Mouse (Mus musculus) stomach, embryonic 15.5 days (tissue): ENCODE measurements around the gene Cpne1. TPM values are rescaled to one million over a fixed set of nuclear protein-coding genes. Genes with fewer than 3 reads are reported as not detected.
A peak's percentile ranks its signal among the peaks of the same experiment; 100 is the strongest.
"Not testable (repeated sequence)": the region's sequence is repeated elsewhere in the genome, so short reads cannot be mapped to it uniquely, and the experiment has no call there.

ENCODE experiments used
- ATAC-seq: fragments of 200-750 bp; cut with Nextera tagmentation; 2 replicates; pipeline ENCODE4 v1.8.0; 2017; ENCODE audit warnings: low read depth, moderate number of reproducible peaks, moderate TSS enrichment; ENCODE audit not compliant: insufficient read depth, low FRiP score
- H3K27ac ChIP-seq: fragments of 300-500 bp; sonication (generic); 2 replicates; pipeline ENCODE4 v1.5.1; 2015; ENCODE audit warnings: mild to moderate bottlenecking, inconsistent platforms
- H3K27me3 ChIP-seq: fragments of 300-500 bp; sonication (generic); replicated peaks from 2 replicates; pipeline ENCODE4 v1.6.1; 2015; ENCODE audit warnings: inconsistent platforms
- H3K36me3 ChIP-seq: fragments of 300-500 bp; sonication (generic); 2 replicates; pipeline ENCODE4 v1.6.1; 2015; ENCODE audit warnings: inconsistent platforms
- H3K4me1 ChIP-seq: fragments of 300-500 bp; sonication (generic); 2 replicates; pipeline ENCODE4 v1.6.1; 2015; ENCODE audit warnings: inconsistent platforms
- H3K4me2 ChIP-seq: fragments of 300-500 bp; sonication (generic); 2 replicates; pipeline ENCODE4 v1.6.1; 2015; ENCODE audit warnings: mild to moderate bottlenecking, inconsistent platforms
- H3K4me3 ChIP-seq: fragments of 300-500 bp; sonication (generic); replicated peaks from 2 replicates; pipeline ENCODE4 v1.5.1; 2015; ENCODE audit warnings: inconsistent platforms
- H3K9ac ChIP-seq: fragments of 300-500 bp; sonication (generic); 2 replicates; pipeline ENCODE4 v1.6.1; 2015; ENCODE audit warnings: inconsistent platforms
- H3K9me3 ChIP-seq: fragments of 300-500 bp; sonication (generic); 2 replicates; pipeline ENCODE4 v1.6.1; 2016; ENCODE audit warnings: inconsistent platforms
- WGBS: fragments of 180-500 bp; shearing (Covaris S2); methylation state at CpG from one replicate; pipeline ENCODE4 v1.1.7; 2015; 5-methylcytosine and 5-hydroxymethylcytosine counted together
- polyA plus RNA-seq: library from polyadenylated mRNA; unstranded; fragments of >200 nt; fragmentation: Nextera tagmentation; extraction: Ambion mirVana; gene quantifications from 2 replicates; pipeline ENCODE4 v1.2.1, GENCODE M21; 2015

Cpne1 gene
- polyA plus RNA-seq, 1 experiment from 2014 or later = 51.6 TPM

GRCm38 (mm10) chr2:156126992-156127391 lies 15.2 kb upstream of the Cpne1 start, which contains the start of gene Gm28036:
TSS of gene Gm28036 (minus strand) at chr2:156127092.
- Histone ChIP-seq H3K27me3 (no peaks in the 10 kb centered on the region), H3K36me3 (peaks cover 8% of the 10 kb centered on the region; the same call in 1 of the 2 replicates), H3K27ac (no peak within 1 kb of the TSS), H3K4me3 (no peak within 1 kb of the TSS), H3K9me3 (no peaks in the 10 kb centered on the region), H3K4me2 (no peak within 1 kb of the TSS), H3K9ac (no peak within 1 kb of the TSS), H3K4me1 (no peaks in the 10 kb centered on the region)
- no peak for ATAC-seq
- 95% methylated on average over 5 of the region's 5 CpGs for WGBS

- H3K27me3 ChIP-seq = no peaks in the 10 kb centered on the region
- H3K36me3 ChIP-seq = 0 out of 2 replicates have a peak, but pooled peaks cover 8% of the 10 kb centered on the region
- H3K9me3 ChIP-seq = no peaks in the 10 kb centered on the region
- H3K27ac ChIP-seq = no peak overlapping the region
- WGBS = 87% methylated on average over 5 of the region's 5 CpGs
- H3K9ac ChIP-seq = no peak overlapping the region
- no peak overlapping the region for H3K4me2 ChIP-seq
- ATAC-seq = no peak
- H3K4me3 ChIP-seq = no peak overlapping the region
- no peaks in the 10 kb centered on the region for H3K4me1 ChIP-seq
Observed at GRCm38 (mm10) chr2:156123731-156124130, 12.0 kb upstream of the Cpne1 start.

- Histone ChIP-seq H3K4me1 (no peaks in the 10 kb centered on the region), H3K36me3 (no peaks in the 10 kb centered on the region), H3K9ac (no peak overlapping the region), H3K4me2 (no peak overlapping the region), H3K4me3 (no peak overlapping the region), H3K27me3 (no peaks in the 10 kb centered on the region), H3K9me3 (no peaks in the 10 kb centered on the region), H3K27ac (no peak overlapping the region)
- no peak for ATAC-seq
Observed at GRCm38 (mm10) chr2:156119566-156119965, 7.8 kb upstream of the Cpne1 start.

- ATAC-seq, H3K27me3 ChIP-seq, H3K9me3 ChIP-seq, H3K4me1 ChIP-seq, H3K36me3 ChIP-seq, H3K9ac ChIP-seq: not testable (repeated sequence)
- peak overlapping the region; percentile 72 for H3K4me2 ChIP-seq
- 19% methylated on average over 5 of the region's 5 CpGs for WGBS
- H3K4me3 ChIP-seq = peak overlapping the region; percentile 95
- peak overlapping the region; percentile 92 for H3K27ac ChIP-seq
Observed at GRCm38 (mm10) chr2:156112080-156112423, 287 bp upstream of the Cpne1 start.

- Histone ChIP-seq H3K36me3 (no peaks in the 10 kb centered on the region; the same call in 1 of the 2 replicates), H3K9ac (peak overlapping the region; percentile 96), H3K4me2 (peak overlapping the region; percentile 72), H3K27me3 (no peaks in the 10 kb centered on the region), H3K9me3 (no peaks in the 10 kb centered on the region), H3K4me1 (peaks cover 10% of the 10 kb centered on the region; the same call in 1 of the 2 replicates), H3K4me3 (peak overlapping the region; percentile 95), H3K27ac (peak overlapping the region; percentile 92)
- ATAC-seq = peak; percentile 58; the same call in 1 of the 2 replicates
- WGBS = under 1% methylated on average over 16 of the region's 16 CpGs
Observed at GRCm38 (mm10) chr2:156110627-156111357, 973 bp downstream of the Cpne1 start.

- Histone ChIP-seq H3K4me1 (no peaks in the 10 kb centered on the region), H3K27me3 (no peaks in the 10 kb centered on the region), H3K4me2 (no peak overlapping the region), H3K9me3 (no peaks in the 10 kb centered on the region), H3K4me3 (no peak overlapping the region), H3K9ac (no peak overlapping the region), H3K27ac (no peak overlapping the region), H3K36me3 (peaks cover 9% of the 10 kb centered on the region; the same call in 1 of the 2 replicates)
- WGBS = 69% methylated on average over 5 of the region's 5 CpGs
- ATAC-seq = no peak
Observed at GRCm38 (mm10) chr2:156091926-156092325, 19.8 kb downstream of the Cpne1 start.

- no peaks in the 10 kb centered on the region for H3K4me1 ChIP-seq
- 86% methylated on average over 1 of the region's 1 CpGs for WGBS
- no peak overlapping the region for H3K4me3 ChIP-seq
- no peak overlapping the region for H3K9ac ChIP-seq
- no peaks in the 10 kb centered on the region for H3K9me3 ChIP-seq
- no peaks in the 10 kb centered on the region for H3K27me3 ChIP-seq
- ATAC-seq = no peak
- H3K36me3 ChIP-seq = no peaks in the 10 kb centered on the region
- H3K4me2 ChIP-seq = no peak overlapping the region
- H3K27ac ChIP-seq = no peak overlapping the region
Observed at GRCm38 (mm10) chr2:156089799-156090198, 22.0 kb downstream of the Cpne1 start.

- ATAC-seq = no peak
- Histone ChIP-seq H3K27ac (no peak overlapping the region), H3K4me1 (no peaks in the 10 kb centered on the region), H3K4me2 (no peak overlapping the region), H3K9ac (no peak overlapping the region), H3K4me3 (no peak overlapping the region), H3K36me3 (no peaks in the 10 kb centered on the region), H3K9me3 (no peaks in the 10 kb centered on the region), H3K27me3 (no peaks in the 10 kb centered on the region)
- 79% methylated on average over 7 of the region's 7 CpGs for WGBS
Observed at GRCm38 (mm10) chr2:156087391-156088110, 24.2 kb downstream of the Cpne1 start.

GRCm38 (mm10) chr2:156084541-156084940 lies 27.2 kb downstream of the Cpne1 start:
- no peak overlapping the region for H3K27ac ChIP-seq
- no peaks in the 10 kb centered on the region for H3K36me3 ChIP-seq
- H3K9ac ChIP-seq = no peak overlapping the region
- 81% methylated on average over 3 of the region's 3 CpGs for WGBS
- no peaks in the 10 kb centered on the region for H3K9me3 ChIP-seq
- H3K4me3 ChIP-seq = no peak overlapping the region
- no peak overlapping the region for H3K4me2 ChIP-seq
- no peaks in the 10 kb centered on the region for H3K27me3 ChIP-seq
- ATAC-seq = no peak
- no peaks in the 10 kb centered on the region for H3K4me1 ChIP-seq

GRCm38 (mm10) chr2:156080391-156080790 lies 31.4 kb downstream of the Cpne1 start:
- WGBS = 64% methylated on average over 7 of the region's 7 CpGs
- H3K36me3 ChIP-seq = peaks cover 36% of the 10 kb centered on the region
- no peaks in the 10 kb centered on the region for H3K9me3 ChIP-seq
- no peaks in the 10 kb centered on the region for H3K27me3 ChIP-seq
- no peak overlapping the region for H3K4me2 ChIP-seq
- H3K9ac ChIP-seq = no peak overlapping the region
- no peaks in the 10 kb centered on the region for H3K4me1 ChIP-seq
- no peak overlapping the region for H3K27ac ChIP-seq
- no peak for ATAC-seq
- no peak overlapping the region for H3K4me3 ChIP-seq

GRCm38 (mm10) chr2:156079674-156080073 lies 32.1 kb downstream of the Cpne1 start:
- WGBS = 42% methylated on average over 4 of the region's 4 CpGs
- H3K4me3 ChIP-seq = no peak overlapping the region
- H3K9me3 ChIP-seq = no peaks in the 10 kb centered on the region
- no peak overlapping the region for H3K9ac ChIP-seq
- no peaks in the 10 kb centered on the region for H3K27me3 ChIP-seq
- H3K27ac ChIP-seq = no peak overlapping the region
- H3K4me2 ChIP-seq = no peak overlapping the region
- peaks cover 43% of the 10 kb centered on the region for H3K36me3 ChIP-seq
- H3K4me1 ChIP-seq = no peaks in the 10 kb centered on the region
- no peak for ATAC-seq

- Histone ChIP-seq H3K27me3 (no peaks in the 10 kb centered on the region), H3K4me3 (no peak overlapping the region), H3K36me3 (peaks cover 47% of the 10 kb centered on the region), H3K9ac (no peak overlapping the region), H3K9me3 (no peaks in the 10 kb centered on the region), H3K4me1 (no peaks in the 10 kb centered on the region), H3K27ac (no peak overlapping the region), H3K4me2 (no peak overlapping the region)
- 80% methylated on average over 8 of the region's 8 CpGs for WGBS
- ATAC-seq = no peak
Observed at GRCm38 (mm10) chr2:156079183-156079560, 32.6 kb downstream of the Cpne1 start.
